Mouse (Mus musculus): ENCODE measurements around the gene Phc3. TPM values are rescaled to one million over a fixed set of nuclear protein-coding genes. Genes with fewer than 3 reads are reported as not detected.
A peak's percentile ranks its signal among the peaks of the same experiment; 100 is the strongest.

Gene Phc3
- 5.3 and 7.3 TPM in 2 replicates for polyA plus RNA-seq (2014; fragmentation: Nextera tagmentation; extraction: Ambion mirVana)

DNA sequence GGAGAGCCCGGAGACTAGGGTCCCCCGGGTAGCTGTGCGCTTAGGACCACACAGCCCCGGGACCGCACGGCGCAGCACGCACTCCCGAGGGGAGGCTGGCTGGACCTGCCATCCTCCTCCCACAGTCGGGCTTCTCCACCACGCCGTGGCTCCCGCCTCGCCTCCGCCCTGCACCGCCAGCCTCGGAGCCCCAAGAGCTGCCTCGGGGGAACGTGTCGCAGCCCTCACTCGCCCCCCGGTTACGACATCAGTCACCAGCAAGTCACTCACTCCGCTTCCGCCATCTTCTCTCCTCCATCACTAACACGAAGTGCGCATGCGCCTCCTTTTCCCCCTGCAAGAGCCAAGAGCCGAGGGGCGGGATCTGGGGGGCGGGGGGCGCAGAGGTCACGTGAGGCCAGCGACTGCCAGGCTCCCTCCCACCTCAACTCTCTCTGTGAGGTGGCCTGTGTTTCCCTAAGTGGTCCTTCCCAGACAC lies at the start of gene Phc3:
Phc3 (minus strand) TSS at position 312 of the 478 bp plus-strand sequence.
- WGBS = under 1% methylated on average over 24 of the region's 34 CpGs
- peak within 1 kb of the TSS; percentile 99 for H3K4me3 ChIP-seq (ENCODE audit: low read depth, low read length)
- H3K36me3 ChIP-seq (ENCODE audit: control insufficient read depth, insufficient read depth, low read length) = no peaks in the 10 kb centered on the region
- peak within 1 kb of the TSS; percentile 75 for H3K27ac ChIP-seq (ENCODE audit: low read depth, low read length)
- H3K9me3 ChIP-seq (ENCODE audit: control insufficient read depth, low read length) = no peaks in the 10 kb centered on the region
- H3K4me2 ChIP-seq (replicated peaks; ENCODE audit: low read depth, low read length) = peak within 1 kb of the TSS; percentile 66
- peak within 1 kb of the TSS; percentile 93 for H3K9ac ChIP-seq (ENCODE audit: low read depth, low read length)
- DNase-seq (ENCODE audit: low spot score) (peak; percentile 96), ATAC-seq (ENCODE audit: low FRiP score) (peak; percentile 94)
- no peaks in the 10 kb centered on the region for H3K27me3 ChIP-seq (ENCODE audit: control insufficient read depth, insufficient read depth, low read length)
- H3K4me1 ChIP-seq (replicated peaks; ENCODE audit: control insufficient read depth, insufficient read depth, low read length) = no peaks in the 10 kb centered on the region

- Histone ChIP-seq H3K4me1 (replicated peaks; ENCODE audit: control insufficient read depth, insufficient read depth, low read length) (no peaks in the 10 kb centered on the region), H3K36me3 (ENCODE audit: control insufficient read depth, insufficient read depth, low read length) (no peaks in the 10 kb centered on the region), H3K27ac (ENCODE audit: low read depth, low read length) (no peak overlapping the region), H3K4me3 (ENCODE audit: low read depth, low read length) (no peak overlapping the region), H3K9me3 (ENCODE audit: control insufficient read depth, low read length) (no peaks in the 10 kb centered on the region), H3K27me3 (ENCODE audit: control insufficient read depth, insufficient read depth, low read length) (no peaks in the 10 kb centered on the region), H3K9ac (ENCODE audit: low read depth, low read length) (no peak overlapping the region), H3K4me2 (replicated peaks; ENCODE audit: low read depth, low read length) (no peak overlapping the region)
- DNase-seq (ENCODE audit: low spot score) = no peak
- peak; percentile 53; the same call in 1 of the 2 replicates for ATAC-seq (ENCODE audit: low FRiP score)
- WGBS = 48% methylated on average over 4 of the region's 4 CpGs
Measured at GRCm38 (mm10) chr3:31017652-31018051, 48.4 kb upstream of the Phc3 start.

DNA sequence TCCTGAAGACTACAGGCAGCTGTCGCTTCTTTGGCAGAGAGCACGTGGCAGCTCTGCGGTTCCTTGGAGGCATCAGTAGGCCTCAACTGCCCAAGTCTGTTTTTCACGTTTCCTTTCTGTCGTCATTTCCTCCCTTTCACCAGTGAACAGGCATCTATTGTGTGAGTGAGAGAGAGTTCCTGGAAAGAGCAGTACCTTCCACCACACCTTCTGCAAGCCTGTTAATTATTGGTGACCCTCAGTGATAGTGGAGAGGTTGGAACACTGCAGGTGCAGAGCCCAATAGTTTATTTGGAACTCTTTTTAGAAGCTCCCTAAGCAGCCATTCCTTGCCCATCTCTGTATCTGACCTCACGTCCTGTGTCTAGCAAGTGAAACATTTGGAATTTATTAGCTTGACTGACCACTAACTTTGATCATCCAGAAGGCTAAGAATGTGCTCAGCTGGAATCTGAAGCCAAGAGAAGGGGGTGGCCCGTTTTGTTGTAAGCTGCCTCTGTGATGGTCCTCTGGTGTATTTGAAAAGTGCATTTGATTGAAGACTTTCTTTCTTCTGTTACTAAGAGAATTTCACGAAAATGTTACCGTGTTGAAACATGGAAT lies 47.5 kb upstream of the Phc3 start:
- no peak for ATAC-seq (ENCODE audit: low FRiP score)
- no peak for DNase-seq (ENCODE audit: low spot score)
- Histone ChIP-seq H3K27ac (ENCODE audit: low read depth, low read length) (no peak overlapping the region), H3K4me3 (ENCODE audit: low read depth, low read length) (no peak overlapping the region), H3K36me3 (ENCODE audit: control insufficient read depth, insufficient read depth, low read length) (no peaks in the 10 kb centered on the region), H3K9me3 (ENCODE audit: control insufficient read depth, low read length) (no peaks in the 10 kb centered on the region), H3K27me3 (ENCODE audit: control insufficient read depth, insufficient read depth, low read length) (no peaks in the 10 kb centered on the region), H3K4me1 (replicated peaks; ENCODE audit: control insufficient read depth, insufficient read depth, low read length) (no peaks in the 10 kb centered on the region), H3K9ac (ENCODE audit: low read depth, low read length) (no peak overlapping the region), H3K4me2 (replicated peaks; ENCODE audit: low read depth, low read length) (no peak overlapping the region)
- 32% methylated on average over 9 of the region's 9 CpGs for WGBS

- H3K36me3 ChIP-seq (ENCODE audit: control insufficient read depth, insufficient read depth, low read length) = no peaks in the 10 kb centered on the region
- DNase-seq (ENCODE audit: low spot score) (no peak), ATAC-seq (ENCODE audit: low FRiP score) (no peak)
- H3K4me1 ChIP-seq (replicated peaks; ENCODE audit: control insufficient read depth, insufficient read depth, low read length) = no peaks in the 10 kb centered on the region
- 77% methylated on average over 10 of the region's 10 CpGs for WGBS
- H3K9ac ChIP-seq (ENCODE audit: low read depth, low read length) = no peak overlapping the region
- H3K27ac ChIP-seq (ENCODE audit: low read depth, low read length) = no peak overlapping the region
- no peaks in the 10 kb centered on the region for H3K27me3 ChIP-seq (ENCODE audit: control insufficient read depth, insufficient read depth, low read length)
- H3K9me3 ChIP-seq (ENCODE audit: control insufficient read depth, low read length) = no peaks in the 10 kb centered on the region
- H3K4me2 ChIP-seq (replicated peaks; ENCODE audit: low read depth, low read length) = no peak overlapping the region
- H3K4me3 ChIP-seq (ENCODE audit: low read depth, low read length) = no peak overlapping the region
Measured at GRCm38 (mm10) chr3:31015682-31016443, 46.6 kb upstream of the Phc3 start.

- 91% methylated on average over 2 of the region's 2 CpGs for WGBS
- Histone ChIP-seq H3K9me3 (ENCODE audit: control insufficient read depth, low read length) (no peaks in the 10 kb centered on the region), H3K9ac (ENCODE audit: low read depth, low read length) (no peak overlapping the region), H3K4me2 (replicated peaks; ENCODE audit: low read depth, low read length) (no peak overlapping the region), H3K4me1 (replicated peaks; ENCODE audit: control insufficient read depth, insufficient read depth, low read length) (no peaks in the 10 kb centered on the region), H3K27me3 (ENCODE audit: control insufficient read depth, insufficient read depth, low read length) (no peaks in the 10 kb centered on the region), H3K4me3 (ENCODE audit: low read depth, low read length) (no peak overlapping the region), H3K36me3 (ENCODE audit: control insufficient read depth, insufficient read depth, low read length) (no peaks in the 10 kb centered on the region), H3K27ac (ENCODE audit: low read depth, low read length) (no peak overlapping the region)
- ATAC-seq (ENCODE audit: low FRiP score) = no peak
- DNase-seq (ENCODE audit: low spot score) = no peak
Measured at GRCm38 (mm10) chr3:31014374-31014773, 45.2 kb upstream of the Phc3 start.

DNA sequence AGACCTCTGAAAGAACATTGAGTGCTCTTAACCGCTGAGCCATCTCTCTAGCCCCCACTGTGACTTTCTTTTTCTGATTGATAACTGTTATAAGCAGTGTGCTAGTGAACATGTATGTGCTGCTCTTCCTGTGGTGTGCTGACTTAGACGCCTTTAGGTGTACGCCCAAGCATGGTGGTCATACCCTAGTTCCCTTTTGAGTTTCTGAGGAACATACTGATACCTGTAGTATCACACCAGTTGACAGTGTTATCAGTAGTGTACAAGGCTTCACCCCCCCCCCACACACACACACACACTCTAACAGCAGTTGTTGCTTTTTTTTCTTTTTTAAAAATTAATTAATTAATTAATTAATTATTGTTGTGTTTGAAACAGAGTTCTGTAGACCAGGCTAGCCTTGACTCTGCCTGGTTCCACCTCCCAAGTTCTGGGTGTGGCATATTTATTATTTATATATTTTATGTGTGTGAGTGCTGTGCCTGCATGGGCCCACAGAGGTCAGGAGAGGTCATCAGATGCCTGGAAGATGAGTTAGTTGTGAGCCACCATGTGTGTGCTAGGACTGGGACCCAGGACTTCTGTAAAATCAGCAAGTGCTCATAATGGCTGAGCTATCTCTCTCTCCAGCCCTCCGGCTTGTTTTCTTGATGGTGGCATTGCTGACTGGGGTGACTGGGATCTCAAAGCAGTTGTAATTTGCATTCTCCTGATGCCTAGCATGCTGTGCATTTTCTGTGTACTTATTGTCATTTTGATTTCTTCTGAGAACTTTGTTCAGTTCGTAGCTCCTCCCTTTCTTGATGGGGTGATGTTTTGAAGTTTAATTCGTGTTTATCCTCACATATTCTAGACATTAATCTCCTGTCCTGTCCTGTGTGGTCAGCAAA lies 35.4 kb upstream of the Phc3 start:
- no peaks in the 10 kb centered on the region for H3K9me3 ChIP-seq (ENCODE audit: control insufficient read depth, low read length)
- ATAC-seq (ENCODE audit: low FRiP score) = no peak
- no peaks in the 10 kb centered on the region for H3K4me1 ChIP-seq (replicated peaks; ENCODE audit: control insufficient read depth, insufficient read depth, low read length)
- H3K36me3 ChIP-seq (ENCODE audit: control insufficient read depth, insufficient read depth, low read length) = no peaks in the 10 kb centered on the region
- no peak overlapping the region for H3K4me3 ChIP-seq (ENCODE audit: low read depth, low read length)
- no peaks in the 10 kb centered on the region for H3K27me3 ChIP-seq (ENCODE audit: control insufficient read depth, insufficient read depth, low read length)
- H3K4me2 ChIP-seq (replicated peaks; ENCODE audit: low read depth, low read length) = no peak overlapping the region
- H3K9ac ChIP-seq (ENCODE audit: low read depth, low read length) = no peak overlapping the region
- H3K27ac ChIP-seq (ENCODE audit: low read depth, low read length) = no peak overlapping the region
- 75% methylated on average over 6 of the region's 6 CpGs for WGBS
- DNase-seq (ENCODE audit: low spot score) = no peak

DNA sequence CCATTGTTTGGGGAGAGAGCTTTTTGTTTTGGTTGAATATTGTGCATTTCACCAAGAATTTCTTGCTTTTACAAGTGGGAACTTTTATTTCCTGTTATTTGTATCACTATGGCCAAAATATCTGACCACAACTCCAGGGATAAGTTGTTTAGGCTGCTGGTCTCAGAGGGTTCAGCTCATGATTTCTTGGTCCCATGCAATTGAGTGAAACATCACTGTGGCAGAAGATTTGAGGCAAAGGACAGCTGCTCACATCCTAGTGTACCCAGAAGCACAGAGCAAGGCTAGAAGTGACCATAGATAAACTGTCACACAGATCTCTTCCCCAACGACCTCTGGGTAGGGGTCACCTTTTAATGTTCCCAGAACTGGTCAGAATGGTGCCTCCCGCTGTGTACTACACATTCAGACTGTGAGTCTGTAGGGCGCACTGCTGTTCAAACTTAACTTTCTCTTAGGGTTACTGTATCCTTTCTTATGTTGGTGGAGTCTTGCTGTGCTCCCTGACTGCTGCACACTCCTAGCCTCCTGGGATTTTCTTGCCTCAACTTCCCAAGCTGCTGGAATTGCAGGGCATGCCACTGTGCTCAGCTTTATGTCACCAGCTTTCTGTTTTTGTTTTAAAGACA lies 31.9 kb upstream of the Phc3 start:
- WGBS = 34% methylated on average over 3 of the region's 3 CpGs
- no peak overlapping the region for H3K4me3 ChIP-seq (ENCODE audit: low read depth, low read length)
- DNase-seq (ENCODE audit: low spot score) (no peak), ATAC-seq (ENCODE audit: low FRiP score) (no peak)
- no peak overlapping the region for H3K27ac ChIP-seq (ENCODE audit: low read depth, low read length)
- no peaks in the 10 kb centered on the region for H3K4me1 ChIP-seq (replicated peaks; ENCODE audit: control insufficient read depth, insufficient read depth, low read length)
- no peak overlapping the region for H3K9ac ChIP-seq (ENCODE audit: low read depth, low read length)
- H3K36me3 ChIP-seq (ENCODE audit: control insufficient read depth, insufficient read depth, low read length) = no peaks in the 10 kb centered on the region
- no peak overlapping the region for H3K4me2 ChIP-seq (replicated peaks; ENCODE audit: low read depth, low read length)
- H3K27me3 ChIP-seq (ENCODE audit: control insufficient read depth, insufficient read depth, low read length) = no peaks in the 10 kb centered on the region
- no peaks in the 10 kb centered on the region for H3K9me3 ChIP-seq (ENCODE audit: control insufficient read depth, low read length)

GRCm38 (mm10) chr3:31000018-31000407 lies 30.8 kb upstream of the Phc3 start:
- ATAC-seq (ENCODE audit: low FRiP score) (no peak), DNase-seq (ENCODE audit: low spot score) (no peak)
- H3K4me2 ChIP-seq (replicated peaks; ENCODE audit: low read depth, low read length) = no peak overlapping the region

More at GRCm38 (mm10) chr3:31000018-31000407, 30.8 kb upstream of the Phc3 start:
- no peaks in the 10 kb centered on the region for H3K9me3 ChIP-seq (ENCODE audit: control insufficient read depth, low read length)
- no peak overlapping the region for H3K9ac ChIP-seq (ENCODE audit: low read depth, low read length)
- no peaks in the 10 kb centered on the region for H3K36me3 ChIP-seq (ENCODE audit: control insufficient read depth, insufficient read depth, low read length)
- H3K27ac ChIP-seq (ENCODE audit: low read depth, low read length) = no peak overlapping the region
- no peaks in the 10 kb centered on the region for H3K4me1 ChIP-seq (replicated peaks; ENCODE audit: control insufficient read depth, insufficient read depth, low read length)
- no peak overlapping the region for H3K4me3 ChIP-seq (ENCODE audit: low read depth, low read length)
- 32% methylated on average over 4 of the region's 4 CpGs for WGBS
- no peaks in the 10 kb centered on the region; the same call in 1 of the 2 replicates for H3K27me3 ChIP-seq (ENCODE audit: control insufficient read depth, insufficient read depth, low read length)

All from hindbrain, embryonic 11.5 days (tissue).